Mouse (Mus musculus): ENCODE data around the gene Clip3.

GRCm38 (mm10) chr7:30308076-30309005 lies 16.8 kb downstream of the Clip3 start, which contains the start of gene Alkbh6:
- TF ChIP-seq EP300 (optimal IDR thresholded peaks at IDR 0.05) (no peak), CTCF (IDR thresholded peaks at IDR 0.05; ENCODE audit: low read depth) (peak; percentile 20)
